Mouse (Mus musculus) layer of hippocampus, adult 8-10 months (tissue): Measurements from ENCODE around the gene Ctsg. TPM values are rescaled to one million over a fixed set of nuclear protein-coding genes. Genes with fewer than 3 reads are reported as not detected.

Experiments used
- microRNA-seq, 2 experiments: library from miRNA; unstranded; fragments of <30 nt; microRNA quantifications; one replicate each; pipeline ENCODE4 v1.2.0; 2022
- total RNA-seq, 4 experiments: library from RNA; stranded (reverse); gene quantifications; 2 replicates each; pipeline ENCODE4 v1.2.4; 2022

Ctsg gene
- total RNA-seq, 4 experiments from 2014 or later, result not detected

Small RNA genes lying within 50 kb of the gene (microRNA-seq; reads per million reads assigned to microRNA genes)
- 0 reads per million in 2 experiments for gene Mir6949

Other genes starting within 250 kb of the Ctsg start
- gene Nynrin, start 248.6 kb downstream of the Ctsg start, total RNA-seq, result 10 to 100 TPM in 2 of 4 experiments, 1 to 10 TPM in 2; 6.4 to 10.9 (median 9.3) TPM
- under 1 TPM; 0.20 to 0.43 (median 0.33) TPM for gene Cbln3, start 218.2 kb downstream of the Ctsg start, total RNA-seq
- 10 to 100 TPM; 13.4 to 14.0 (median 13.7) TPM for gene Khnyn, start 217.6 kb downstream of the Ctsg start, total RNA-seq
- 10 to 100 TPM; 66.0 to 86.3 (median 78.8) TPM for gene Sdr39u1, start 202.3 kb downstream of the Ctsg start, total RNA-seq
- gene Cma1, start 157.9 kb downstream of the Ctsg start, total RNA-seq, result under 1 TPM in 1 of 4 experiments, not detected in 3; 0.39 TPM
- not detected for gene Cma2, start 151.6 kb downstream of the Ctsg start, total RNA-seq
- not detected for gene Mcpt1, start 84.6 kb downstream of the Ctsg start, total RNA-seq
- gene Mcpt9, start 72.1 kb downstream of the Ctsg start, total RNA-seq, result not detected
- not detected for gene Mcpt2, start 60.5 kb downstream of the Ctsg start, total RNA-seq
- gene Mcpt4, start 40.3 kb downstream of the Ctsg start, total RNA-seq, result under 1 TPM in 2 of 4 experiments, not detected in 2; 0.57 to 0.58 TPM
- gene Mcpt8, start 17.3 kb downstream of the Ctsg start, total RNA-seq, result not detected
- gene Gzme, start 18.1 kb upstream of the Ctsg start, total RNA-seq, result not detected
- not detected for gene Gzmd, start 30.0 kb upstream of the Ctsg start, total RNA-seq
- not detected for gene Gzmg, start 57.0 kb upstream of the Ctsg start, total RNA-seq
- gene Gzmn, start 72.0 kb upstream of the Ctsg start, total RNA-seq, result not detected
- gene Gzmf, start 108.8 kb upstream of the Ctsg start, total RNA-seq, result not detected
- not detected for gene Gzmc, start 132.1 kb upstream of the Ctsg start, total RNA-seq
- not detected for gene Gzmb, start 159.7 kb upstream of the Ctsg start, total RNA-seq